Mouse (Mus musculus) stomach, postnatal 0 days (tissue): ENCODE results near the gene Cblb. TPM values are rescaled to one million over a fixed set of nuclear protein-coding genes. Genes with fewer than 3 reads are reported as not detected.

Experiments used
- ATAC-seq: fragments of 200-750 bp; cut with Nextera tagmentation; 2 replicates; pipeline ENCODE4 v1.8.0; 2017; ENCODE audit not compliant: low FRiP score, low TSS enrichment
- DNase-seq: peaks from one replicate; pipeline ENCODE4 v3.0.0-alpha.2; 2016; ENCODE audit warnings: low spot score
- H3K27ac ChIP-seq: fragments of 300-500 bp; sonication (generic); replicated peaks from 2 replicates; pipeline ENCODE4 v1.5.1; 2014; ENCODE audit warnings: mild to moderate bottlenecking, control low read depth
- H3K27me3 ChIP-seq: fragments of 300-500 bp; sonication (generic); 2 replicates; pipeline ENCODE4 v1.6.1; 2014; ENCODE audit warnings: low read length; ENCODE audit not compliant: control insufficient read depth, insufficient read depth
- H3K36me3 ChIP-seq: fragments of 300-500 bp; sonication (generic); 2 replicates; pipeline ENCODE4 v1.6.1; 2014; ENCODE audit warnings: low read length, mixed read lengths; ENCODE audit not compliant: control insufficient read depth, insufficient read depth
- H3K4me1 ChIP-seq: fragments of 300-500 bp; sonication (generic); replicated peaks from 2 replicates; pipeline ENCODE4 v1.6.1; 2014; ENCODE audit warnings: antibody characterized with exemption; ENCODE audit not compliant: control insufficient read depth, insufficient read depth
- H3K4me2 ChIP-seq: fragments of 300-500 bp; sonication (generic); replicated peaks from 2 replicates; pipeline ENCODE4 v1.6.1; 2014; ENCODE audit warnings: low read depth, mild to moderate bottlenecking, control low read depth, moderate library complexity
- H3K4me3 ChIP-seq: fragments of 300-500 bp; sonication (generic); 2 replicates; pipeline ENCODE4 v1.5.1; 2014; ENCODE audit warnings: low read depth, low read length, control low read depth
- H3K9ac ChIP-seq: fragments of 300-500 bp; sonication (generic); 2 replicates; pipeline ENCODE4 v1.6.1; 2014; ENCODE audit warnings: mild to moderate bottlenecking, low read length, control low read depth, mixed read lengths
- H3K9me3 ChIP-seq: fragments of 300-500 bp; sonication (generic); 2 replicates; pipeline ENCODE4 v1.6.1; 2016; ENCODE audit warnings: low read length; ENCODE audit not compliant: control insufficient read depth
- CTCF ChIP-seq: IDR thresholded peaks from 2 replicates; pipeline ENCODE4 v1.5.1; 2016; ENCODE audit warnings: antibody characterized with exemption, low read depth, mild to moderate bottlenecking, moderate library complexity
- EP300 ChIP-seq: optimal IDR thresholded peaks from 2 replicates; pipeline ENCODE3; 2016; ENCODE audit warnings: antibody characterized with exemption
- WGBS: fragments of 180-500 bp; shearing (Covaris S2); extraction: QIAGEN DNeasy Blood & Tissue Kit; methylation state at CpG from one replicate; pipeline ENCODE4 v1.1.7; 2014; 5-methylcytosine and 5-hydroxymethylcytosine counted together
- polyA plus RNA-seq: library from polyadenylated mRNA; unstranded; fragments of >200 nt; fragmentation: Nextera tagmentation; extraction: Ambion mirVana; gene quantifications from 2 replicates; pipeline ENCODE4 v1.2.1, GENCODE M21; 2015

Cblb gene
- polyA plus RNA-seq, 1 experiment from 2014 or later = 4.0 TPM

DNA sequence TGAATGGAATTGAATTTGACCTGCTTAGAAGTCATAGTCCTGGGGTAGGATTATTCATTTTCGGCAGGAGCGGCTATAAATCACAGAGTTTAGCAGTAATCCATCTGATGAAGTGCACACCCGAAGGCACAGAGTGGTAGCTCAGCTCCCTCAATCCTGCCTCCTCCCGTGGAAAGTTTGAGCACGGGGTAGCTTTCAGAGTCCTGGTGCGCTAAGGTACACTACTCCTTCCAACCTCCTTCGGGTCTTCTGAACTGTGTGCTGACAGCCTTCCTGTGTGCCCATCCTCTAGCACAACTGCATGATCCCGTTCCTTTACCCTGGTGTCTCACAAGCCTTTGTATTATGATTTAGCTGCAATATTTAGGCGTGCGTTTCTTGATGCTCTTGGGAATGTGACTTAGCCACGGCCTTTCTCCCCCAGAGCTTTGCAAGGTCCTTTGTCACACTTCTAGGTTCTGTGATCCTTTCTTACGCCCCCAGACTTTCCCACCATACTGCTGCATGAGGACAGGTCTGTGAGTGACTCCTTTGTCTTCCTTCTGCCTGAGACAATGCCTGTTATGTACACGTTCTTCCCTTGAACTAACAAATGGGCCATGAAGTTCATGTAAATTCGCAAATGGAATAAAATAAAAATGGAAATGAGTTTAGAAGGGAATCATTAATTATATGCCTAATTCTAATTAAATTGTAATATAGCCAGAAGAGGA lies 11.8 kb downstream of the Cblb start:
- Histone ChIP-seq H3K36me3 (0 out of 2 replicates have a peak, but pooled peaks cover 8% of the 10 kb centered on the region), H3K27ac (0 out of 2 replicates have a peak overlapping the region, but pooled peaks have one; percentile 24), H3K9ac (no peak overlapping the region), H3K4me1 (0 out of 2 replicates have a peak, but pooled peaks cover 2% of the 10 kb centered on the region), H3K4me3 (no peak overlapping the region), H3K9me3 (no peaks in the 10 kb centered on the region), H3K4me2 (no peak overlapping the region), H3K27me3 (no peaks in the 10 kb centered on the region)
- 41% methylated on average over 14 of the region's 14 CpGs for WGBS
- DNase-seq (no peak), ATAC-seq (no peak)
- TF ChIP-seq EP300 (no peak), CTCF (no peak)

- H3K9ac ChIP-seq = no peak overlapping the region
- H3K4me2 ChIP-seq = no peak overlapping the region
- 76% methylated on average over 11 of the region's 11 CpGs for WGBS
- no peaks in the 10 kb centered on the region for H3K9me3 ChIP-seq
- TF ChIP-seq EP300 (no peak), CTCF (no peak)
- H3K27ac ChIP-seq = no peak overlapping the region
- H3K4me1 ChIP-seq = 0 out of 2 replicates have a peak, but pooled peaks cover 2% of the 10 kb centered on the region
- no peaks in the 10 kb centered on the region for H3K27me3 ChIP-seq
- DNase-seq (no peak), ATAC-seq (no peak)
- no peak overlapping the region for H3K4me3 ChIP-seq
- H3K36me3 ChIP-seq = peaks cover 14% of the 10 kb centered on the region; the same call in 1 of the 2 replicates
Measured at GRCm38 (mm10) chr16:52043380-52044117, 12.5 kb downstream of the Cblb start.

- ATAC-seq = no peak
Measured at GRCm38 (mm10) chr16:52044518-52044917, 13.5 kb downstream of the Cblb start.

DNA sequence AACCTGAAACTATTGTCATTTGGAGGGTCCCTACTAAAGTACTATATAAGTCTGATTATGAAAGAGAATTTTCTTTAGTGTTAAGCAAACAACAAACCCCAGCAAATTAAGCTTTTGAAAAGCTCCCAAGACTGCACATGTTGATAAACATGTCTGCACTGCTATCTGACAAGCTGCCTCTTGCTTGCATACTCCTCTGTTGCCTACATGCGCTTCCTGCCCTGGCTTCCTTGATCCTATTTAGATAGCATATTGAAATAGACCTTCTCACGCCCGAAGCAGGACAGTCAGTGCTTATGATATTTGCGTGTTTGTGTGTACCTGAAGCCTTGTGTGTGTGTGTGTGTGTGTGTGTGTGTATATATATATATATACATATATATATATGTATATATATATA lies 14.0 kb downstream of the Cblb start:
- Histone ChIP-seq H3K27ac (no peak overlapping the region), H3K36me3 (peaks cover 12% of the 10 kb centered on the region; the same call in 1 of the 2 replicates), H3K4me2 (no peak overlapping the region), H3K9me3 (no peaks in the 10 kb centered on the region), H3K4me3 (no peak overlapping the region), H3K27me3 (no peaks in the 10 kb centered on the region), H3K9ac (no peak overlapping the region), H3K4me1 (0 out of 2 replicates have a peak, but pooled peaks cover 2% of the 10 kb centered on the region)
- ATAC-seq (no peak), DNase-seq (no peak)
- TF ChIP-seq CTCF (no peak), EP300 (no peak)
- 65% methylated on average over 4 of the region's 4 CpGs for WGBS

More at GRCm38 (mm10) chr16:52044518-52044917, 13.5 kb downstream of the Cblb start:
- no peak overlapping the region for H3K27ac ChIP-seq
- DNase-seq = no peak
- no peak overlapping the region for H3K9ac ChIP-seq
- H3K4me2 ChIP-seq = no peak overlapping the region
- 0 out of 2 replicates have a peak, but pooled peaks cover 2% of the 10 kb centered on the region for H3K4me1 ChIP-seq
- peaks cover 12% of the 10 kb centered on the region; the same call in 1 of the 2 replicates for H3K36me3 ChIP-seq
- WGBS = 88% methylated on average over 7 of the region's 7 CpGs
- TF ChIP-seq EP300 (no peak), CTCF (no peak)
- H3K27me3 ChIP-seq = no peaks in the 10 kb centered on the region
- H3K4me3 ChIP-seq = no peak overlapping the region
- no peaks in the 10 kb centered on the region for H3K9me3 ChIP-seq

GRCm38 (mm10) chr16:52046464-52046863 lies 15.4 kb downstream of the Cblb start:
- TF ChIP-seq EP300 (no peak), CTCF (no peak)
- no peak overlapping the region for H3K4me3 ChIP-seq
- no peak overlapping the region for H3K27ac ChIP-seq
- WGBS = 90% methylated on average over 4 of the region's 4 CpGs
- H3K4me2 ChIP-seq = no peak overlapping the region
- 0 out of 2 replicates have a peak, but pooled peaks cover 2% of the 10 kb centered on the region for H3K4me1 ChIP-seq
- H3K9ac ChIP-seq = no peak overlapping the region
- no peak for ATAC-seq
- peaks cover 12% of the 10 kb centered on the region; the same call in 1 of the 2 replicates for H3K36me3 ChIP-seq
- H3K9me3 ChIP-seq = no peaks in the 10 kb centered on the region
- no peak for DNase-seq
- H3K27me3 ChIP-seq = no peaks in the 10 kb centered on the region
